Mouse (Mus musculus) heart, adult 18-20 months (tissue): ENCODE results near the gene Osbpl3. TPM values are rescaled to one million over a fixed set of nuclear protein-coding genes. Genes with fewer than 3 reads are reported as not detected.
A peak's percentile ranks its signal among the peaks of the same experiment; 100 is the strongest.

Experiments used
- DNase-seq, 2 experiments: peaks; one replicate each; pipeline ENCODE4 v3.0.0; 2021 to 2022; ENCODE audit warnings: mixed read lengths in 1 of 2
- total RNA-seq, 2 experiments: library from RNA; stranded (reverse); gene quantifications; 2 replicates each; pipeline ENCODE4 v1.2.3; 2021

Osbpl3 gene
- total RNA-seq, 2 experiments from 2014 or later: 23.9 to 25.5 TPM

DNA sequence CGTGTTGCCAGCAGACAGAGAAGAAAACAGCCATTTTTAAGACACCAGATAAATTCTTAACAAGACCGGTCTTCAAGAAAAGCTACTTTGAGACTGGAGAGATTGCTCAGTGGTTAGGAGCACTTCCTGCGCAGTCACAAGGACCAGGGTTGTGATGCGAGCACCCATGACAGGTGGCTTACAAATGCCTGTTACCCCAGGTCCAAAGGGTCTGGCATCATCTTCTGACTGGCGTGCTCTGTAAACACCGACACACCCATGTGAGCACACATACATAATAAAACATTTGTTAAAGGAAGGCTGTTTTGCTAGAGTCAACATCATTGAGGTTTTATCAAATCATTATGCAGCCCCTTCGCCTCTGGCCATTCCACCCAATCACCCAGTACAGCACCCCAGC lies 176.4 kb downstream of the Osbpl3 start:
- DNase-seq: no peak

GRCm38 (mm10) chr6:50273947-50274346 lies 182.1 kb downstream of the Osbpl3 start:
- no peak for DNase-seq

GRCm38 (mm10) chr6:50273416-50273815 lies 182.6 kb downstream of the Osbpl3 start:
- no peak for DNase-seq

DNA sequence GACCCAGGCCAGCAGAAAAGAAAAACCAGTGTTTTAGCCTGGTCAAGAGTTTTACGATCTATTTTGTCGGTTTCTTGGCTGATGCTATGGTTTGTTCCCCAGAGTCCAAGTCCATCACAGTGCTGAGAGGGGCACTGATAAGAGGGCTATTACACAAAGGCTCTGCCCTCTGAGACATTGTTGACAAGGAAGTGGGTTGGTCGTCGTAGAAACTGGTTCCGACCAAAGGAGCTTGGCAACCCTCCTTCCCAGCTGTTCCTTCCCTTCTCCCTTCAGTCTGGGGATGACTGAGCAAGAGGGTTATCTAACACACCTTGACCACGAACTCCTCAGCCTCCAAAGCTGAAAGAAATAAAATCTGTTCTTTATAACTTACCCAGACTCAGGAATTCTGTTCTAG lies 192.3 kb downstream of the Osbpl3 start, which contains the start of gene Gsdme:
Gene Gsdme, minus strand, starts transcription at position 193 of the 400 bp plus-strand sequence.
- peak; percentile 11 to 35 for DNase-seq

GRCm38 (mm10) chr6:50262310-50262709 lies 193.7 kb downstream of the Osbpl3 start:
- no peak for DNase-seq

DNA sequence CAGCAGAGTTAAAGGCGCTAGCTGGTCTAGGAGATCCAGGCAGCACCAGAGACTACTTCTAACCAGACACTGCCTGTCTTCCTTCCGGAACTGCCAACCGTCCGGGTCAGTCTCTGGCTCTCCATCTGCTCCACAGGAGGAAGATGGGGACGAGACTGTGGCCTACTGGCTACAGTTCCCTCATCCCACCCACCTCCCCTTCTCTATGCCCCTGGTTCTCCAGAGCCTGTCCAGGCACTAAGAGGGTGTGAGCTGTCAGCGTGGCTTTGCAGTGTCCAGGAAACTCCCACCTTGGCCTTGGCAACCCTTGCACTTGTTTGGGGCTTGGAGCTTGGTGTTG lies 194.1 kb downstream of the Osbpl3 start:
- DNase-seq: no peak

- DNase-seq: peak; percentile 81 to 87
These were observed 194.6 kb downstream of the Osbpl3 start for GRCm38 (mm10) chr6:50261201-50261921.

GRCm38 (mm10) chr6:50255356-50255755 lies 200.6 kb downstream of the Osbpl3 start:
- peak in 1 of 2 experiments; percentile 9 for DNase-seq

- peak; percentile 79 to 80 for DNase-seq
These were observed 201.2 kb downstream of the Osbpl3 start for GRCm38 (mm10) chr6:50254723-50255184.

DNA sequence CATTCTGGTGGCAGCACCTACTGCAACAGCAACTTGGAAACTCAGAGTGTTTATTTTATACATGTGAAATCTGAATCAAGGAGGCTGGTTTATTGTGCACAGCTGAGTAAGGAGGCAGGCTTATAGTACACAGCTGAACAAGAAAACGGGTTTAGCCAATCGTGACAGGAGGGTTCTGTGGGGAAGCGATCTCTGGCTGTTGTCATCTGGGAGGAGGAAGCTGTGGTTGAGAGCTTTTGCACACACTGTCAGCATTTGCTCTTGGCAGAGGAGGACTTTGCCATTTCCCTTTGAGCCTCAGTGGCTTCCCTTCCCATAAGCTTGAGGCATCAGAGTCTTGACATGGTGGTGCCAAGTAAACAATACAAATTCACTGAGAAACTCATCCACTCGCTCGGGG lies 203.3 kb downstream of the Osbpl3 start:
- peak; percentile 12 to 67 for DNase-seq

- DNase-seq: no peak
These were observed 208.2 kb downstream of the Osbpl3 start for GRCm38 (mm10) chr6:50247791-50248190.

DNA sequence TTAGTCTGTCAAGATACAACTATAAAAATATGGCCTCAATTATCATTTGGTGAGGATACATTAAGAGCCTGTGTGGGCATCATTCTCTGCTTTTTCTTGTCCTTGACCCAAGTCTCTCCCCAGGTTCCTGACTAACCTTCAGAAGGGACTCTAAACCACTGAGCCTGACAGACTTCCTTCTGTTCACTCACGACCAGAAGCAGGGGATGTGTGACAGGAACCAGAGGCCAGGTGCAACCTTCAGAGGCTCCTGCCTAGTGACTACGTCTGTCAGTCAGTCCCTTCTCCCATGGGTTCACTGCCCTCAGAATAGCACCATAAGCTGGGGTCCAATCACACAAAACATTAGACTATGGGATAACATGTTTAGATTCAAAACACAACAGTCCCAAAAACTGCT lies 208.6 kb downstream of the Osbpl3 start:
- no peak for DNase-seq

- no peak for DNase-seq
These were observed 211.0 kb downstream of the Osbpl3 start for GRCm38 (mm10) chr6:50244967-50245366.

GRCm38 (mm10) chr6:50244126-50244525 lies 211.9 kb downstream of the Osbpl3 start:
- DNase-seq: no peak

Other genes with a start within 250 kb of the Osbpl3 start
- gene Gsdme, start 192.3 kb downstream of the Osbpl3 start, total RNA-seq: under 1 TPM; 0.30 to 0.44 TPM
- gene Cycs, start 110.3 kb upstream of the Osbpl3 start, total RNA-seq: 100 to 1,000 TPM; 157 to 166 TPM
- under 1 TPM; 0.25 to 0.31 TPM for gene 4921507P07Rik, start 140.4 kb upstream of the Osbpl3 start, total RNA-seq
- not detected for gene Npvf, start 198.2 kb upstream of the Osbpl3 start, total RNA-seq